Mouse (Mus musculus): ENCODE measurements around the gene Rnf10. TPM values are rescaled to one million over a fixed set of nuclear protein-coding genes. Genes with fewer than 3 reads are reported as not detected.

Gene Rnf10
- polyA plus RNA-seq, 1 experiment = 220 TPM

DNA sequence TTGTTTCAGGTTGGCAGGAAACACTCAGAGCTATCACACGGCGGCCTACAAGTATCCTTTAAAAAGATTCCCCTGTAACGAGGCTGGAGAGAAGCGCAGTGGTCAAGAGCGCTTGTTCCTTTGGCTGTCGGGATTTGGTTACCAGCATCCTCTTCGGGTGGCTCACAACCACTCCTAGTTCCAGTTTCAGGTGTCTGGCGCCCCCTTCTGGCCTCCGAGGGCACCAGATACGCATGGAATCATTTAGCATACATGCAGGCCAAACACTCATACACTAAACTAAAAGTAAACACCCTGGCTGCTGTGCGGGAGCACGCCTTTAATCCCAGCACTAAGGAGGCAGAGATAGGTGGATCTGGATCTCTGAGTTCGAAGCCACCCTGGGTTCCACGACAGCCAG is 3.3 kb upstream of the Rnf10 start:
- no peak overlapping the region for H3K4me3 ChIP-seq
- H3K4me2 ChIP-seq (ENCODE audit: low read depth) = no peak overlapping the region
- TF ChIP-seq TCF12 (IDR thresholded peaks at IDR 0.05; ENCODE audit: insufficient read depth, poor library complexity, severe bottlenecking) (no peak), POLR2AphosphoS2 (IDR thresholded peaks at IDR 0.05; ENCODE audit: insufficient read length, low read depth) (no peak), REST (IDR thresholded peaks at IDR 0.05; ENCODE audit: insufficient read depth, insufficient read length) (no peak), SRF (IDR thresholded peaks at IDR 0.05; ENCODE audit: control insufficient read depth, insufficient read length, low read depth) (no peak), TCF3 (IDR thresholded peaks at IDR 0.05; ENCODE audit: insufficient read length, low read depth) (no peak), POLR2A (IDR thresholded peaks at IDR 0.05; ENCODE audit: insufficient read length, low read depth) (no peak), CEBPB (IDR thresholded peaks at IDR 0.05; ENCODE audit: insufficient read depth, poor library complexity, severe bottlenecking) (no peak), MYOG (IDR thresholded peaks at IDR 0.05; ENCODE audit: control insufficient read depth in 1 of 3, insufficient read depth in 1 of 3, insufficient read length in 2 of 3, low read depth in 2 of 3) (no peak), E2F4 (IDR thresholded peaks at IDR 0.05; ENCODE audit: insufficient read depth) (no peak), MYOD1 (IDR thresholded peaks at IDR 0.05; ENCODE audit: control insufficient read depth in 1 of 3, insufficient read length in 2 of 3, low read depth in 2 of 3) (no peak), USF1 (IDR thresholded peaks at IDR 0.05; ENCODE audit: low read depth) (no peak), MAX (IDR thresholded peaks at IDR 0.05; ENCODE audit: low read depth) (no peak)
- H3K79me2 ChIP-seq (ENCODE audit: control insufficient read depth, insufficient read depth) = peaks cover 27% of the 10 kb centered on the region
- no peaks in the 10 kb centered on the region for H3K36me3 ChIP-seq (ENCODE audit: control insufficient read depth, insufficient read depth)
- H3ac ChIP-seq (ENCODE audit: control insufficient read depth, insufficient read length) = no peak overlapping the region
- no peaks in the 10 kb centered on the region for H3K27me3 ChIP-seq (ENCODE audit: control insufficient read depth, insufficient read depth, insufficient read length)

DNA sequence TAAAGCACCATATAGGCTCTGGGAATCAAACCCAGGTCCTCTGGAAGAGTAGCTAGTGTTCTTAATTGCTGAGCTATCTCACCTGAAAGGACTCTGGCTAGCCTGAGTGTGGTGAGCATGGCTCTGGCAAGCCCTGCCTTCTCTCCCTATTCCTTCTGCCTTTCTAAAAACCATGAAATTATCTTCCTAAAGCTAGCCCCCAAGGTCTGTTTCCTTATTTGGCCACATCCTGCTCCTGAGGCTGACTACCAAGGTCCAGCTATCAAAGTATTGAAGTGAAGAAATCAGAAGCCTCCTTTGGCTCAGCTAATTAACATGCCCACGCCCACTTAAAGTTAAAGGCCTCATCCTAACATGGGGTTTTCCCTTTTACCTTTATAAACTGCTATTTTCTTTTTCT is 2.1 kb upstream of the Rnf10 start:
- H3ac ChIP-seq (ENCODE audit: control insufficient read depth, insufficient read length) = no peak overlapping the region
- H3K4me3 ChIP-seq = no peak overlapping the region
- no peaks in the 10 kb centered on the region for H3K36me3 ChIP-seq (ENCODE audit: control insufficient read depth, insufficient read depth)
- peaks cover 28% of the 10 kb centered on the region for H3K79me2 ChIP-seq (ENCODE audit: control insufficient read depth, insufficient read depth)
- TF ChIP-seq SRF (IDR thresholded peaks at IDR 0.05; ENCODE audit: control insufficient read depth, insufficient read length, low read depth) = peak; percentile 63
- TF ChIP-seq MAX (IDR thresholded peaks at IDR 0.05; ENCODE audit: low read depth) = no peak
- no peak for TF ChIP-seq USF1 (IDR thresholded peaks at IDR 0.05; ENCODE audit: low read depth)
- TF ChIP-seq REST (IDR thresholded peaks at IDR 0.05; ENCODE audit: insufficient read depth, insufficient read length) = no peak
- no peak for TF ChIP-seq E2F4 (IDR thresholded peaks at IDR 0.05; ENCODE audit: insufficient read depth)
- TF ChIP-seq POLR2A (IDR thresholded peaks at IDR 0.05; ENCODE audit: insufficient read length, low read depth) = no peak
- H3K27me3 ChIP-seq (ENCODE audit: control insufficient read depth, insufficient read depth, insufficient read length) = no peaks in the 10 kb centered on the region
- no peak overlapping the region for H3K4me2 ChIP-seq (ENCODE audit: low read depth)

DNA sequence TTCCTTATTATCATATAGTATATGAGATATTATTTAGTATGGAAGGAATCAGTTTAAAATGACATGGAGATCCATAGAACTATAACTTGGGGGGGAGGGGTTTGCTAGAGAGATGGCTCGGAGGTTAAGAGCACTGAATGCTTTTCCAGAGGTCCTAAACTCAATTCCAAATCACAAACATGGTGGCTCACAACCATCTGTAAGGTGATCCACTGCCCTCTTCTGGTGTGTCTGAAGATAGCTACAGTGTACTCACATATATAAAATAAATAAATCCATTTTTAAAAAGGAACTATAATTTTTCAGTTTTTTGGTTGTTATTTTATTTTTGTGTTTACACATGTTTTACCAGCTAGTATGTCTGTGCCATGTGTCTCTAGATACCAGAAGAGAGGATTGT is 1.7 kb upstream of the Rnf10 start:
- Histone ChIP-seq H3K27me3 (ENCODE audit: control insufficient read depth, insufficient read depth, insufficient read length) (no peaks in the 10 kb centered on the region), H3K4me3 (no peak overlapping the region), H3ac (ENCODE audit: control insufficient read depth, insufficient read length) (no peak overlapping the region), H3K36me3 (ENCODE audit: control insufficient read depth, insufficient read depth) (no peaks in the 10 kb centered on the region), H3K79me2 (ENCODE audit: control insufficient read depth, insufficient read depth) (peaks cover 32% of the 10 kb centered on the region), H3K4me2 (ENCODE audit: low read depth) (no peak overlapping the region)
- TF ChIP-seq POLR2AphosphoS2 (IDR thresholded peaks at IDR 0.05; ENCODE audit: insufficient read length, low read depth) (no peak), MYOG (IDR thresholded peaks at IDR 0.05; ENCODE audit: control insufficient read depth in 1 of 3, insufficient read depth in 1 of 3, insufficient read length in 2 of 3, low read depth in 2 of 3) (no peak), REST (IDR thresholded peaks at IDR 0.05; ENCODE audit: insufficient read depth, insufficient read length) (no peak), MYOD1 (IDR thresholded peaks at IDR 0.05; ENCODE audit: control insufficient read depth in 1 of 3, insufficient read length in 2 of 3, low read depth in 2 of 3) (no peak), MAX (IDR thresholded peaks at IDR 0.05; ENCODE audit: low read depth) (no peak), TCF3 (IDR thresholded peaks at IDR 0.05; ENCODE audit: insufficient read length, low read depth) (no peak), E2F4 (IDR thresholded peaks at IDR 0.05; ENCODE audit: insufficient read depth) (no peak), SRF (IDR thresholded peaks at IDR 0.05; ENCODE audit: control insufficient read depth, insufficient read length, low read depth) (no peak)

DNA sequence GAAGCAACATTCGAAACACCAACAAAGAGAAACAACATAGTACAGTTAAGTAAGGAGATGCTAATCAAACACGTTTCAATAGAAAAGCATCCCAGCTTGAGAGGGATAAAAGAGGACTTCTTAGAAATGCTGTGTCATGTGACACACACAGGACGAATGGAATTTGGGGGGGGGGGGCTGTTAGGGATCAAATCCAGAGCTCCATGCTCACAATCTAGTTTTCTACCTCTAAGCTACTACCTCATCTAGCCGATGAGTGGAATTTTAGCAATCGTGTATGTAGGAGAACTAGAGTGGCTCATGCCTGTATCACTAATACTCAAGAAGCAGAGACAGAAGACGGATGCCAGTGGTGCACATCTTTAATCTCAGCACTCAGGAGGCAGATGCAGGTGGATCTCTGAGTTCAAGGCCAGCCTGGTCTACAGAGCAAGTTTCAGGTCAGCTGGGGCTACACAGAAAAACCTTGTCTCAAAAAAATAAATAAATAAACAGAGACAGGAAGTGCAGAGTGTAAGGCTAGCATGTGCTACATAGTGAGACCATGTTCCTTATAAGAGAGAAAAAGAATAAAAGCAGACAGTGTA is 944 bp upstream of the Rnf10 start:
- Histone ChIP-seq H3K36me3 (ENCODE audit: control insufficient read depth, insufficient read depth) (no peaks in the 10 kb centered on the region), H3K79me2 (ENCODE audit: control insufficient read depth, insufficient read depth) (peaks cover 39% of the 10 kb centered on the region), H3K4me2 (ENCODE audit: low read depth) (no peak overlapping the region), H3ac (ENCODE audit: control insufficient read depth, insufficient read length) (no peak overlapping the region), H3K4me3 (no peak overlapping the region), H3K27me3 (ENCODE audit: control insufficient read depth, insufficient read depth, insufficient read length) (no peaks in the 10 kb centered on the region)
- no peak for TF ChIP-seq MYOG (IDR thresholded peaks at IDR 0.05; ENCODE audit: control insufficient read depth in 1 of 3, insufficient read depth in 1 of 3, insufficient read length in 2 of 3, low read depth in 2 of 3)
- no peak for TF ChIP-seq POLR2A (IDR thresholded peaks at IDR 0.05; ENCODE audit: insufficient read length, low read depth)
- no peak for TF ChIP-seq TCF12 (IDR thresholded peaks at IDR 0.05; ENCODE audit: insufficient read depth, poor library complexity, severe bottlenecking)

DNA sequence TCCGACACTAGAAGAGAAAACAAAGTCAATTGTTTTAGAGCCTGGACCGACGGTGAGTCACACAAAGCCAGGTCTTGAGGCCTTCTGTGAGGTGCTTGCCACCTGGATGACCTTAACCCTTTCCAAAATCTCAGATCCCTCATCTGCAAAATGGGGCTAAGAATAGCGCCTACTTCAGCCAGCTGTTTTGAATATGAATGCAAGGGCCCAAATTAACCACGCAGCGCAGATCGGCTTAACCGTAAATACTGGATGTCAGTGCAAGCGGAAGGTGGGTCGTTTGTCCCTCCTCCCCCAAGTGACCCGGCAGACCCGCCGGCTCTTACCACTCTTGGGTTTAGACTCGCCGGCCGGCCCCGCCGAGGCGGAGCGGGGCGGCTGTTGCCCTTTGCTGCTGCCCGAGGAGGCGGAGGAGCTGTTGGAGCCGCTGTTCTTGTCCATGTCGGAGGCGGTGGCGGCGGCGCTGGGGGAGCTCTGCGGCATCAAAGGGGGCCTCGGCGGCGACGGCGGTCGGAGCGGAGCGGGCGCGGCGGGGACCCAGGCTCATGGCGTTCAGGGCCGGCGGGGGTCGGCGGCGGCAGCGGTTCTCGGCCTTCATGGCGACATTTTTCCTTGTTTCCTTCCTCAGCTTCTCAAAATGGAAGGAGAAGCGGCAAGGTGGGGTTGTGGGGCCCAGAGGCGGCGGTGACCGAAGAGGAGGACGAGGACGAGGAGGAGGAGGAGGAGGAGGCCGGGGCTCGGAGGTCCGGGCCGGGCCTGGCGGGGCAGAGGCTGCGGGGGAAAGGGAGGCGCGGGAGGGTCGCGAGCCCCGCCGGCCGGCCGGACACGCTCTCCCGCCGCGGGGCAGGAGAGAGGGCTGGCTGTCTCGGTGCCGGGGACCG is 527 bp downstream of the Rnf10 start:
- peak overlapping the region; percentile 84 for H3K4me3 ChIP-seq
- TF ChIP-seq POLR2A (IDR thresholded peaks at IDR 0.05; ENCODE audit: insufficient read length, low read depth) (peak; percentile 21), POLR2AphosphoS2 (IDR thresholded peaks at IDR 0.05; ENCODE audit: insufficient read length, low read depth) (no peak), MAX (IDR thresholded peaks at IDR 0.05; ENCODE audit: low read depth) (no peak), TCF12 (IDR thresholded peaks at IDR 0.05; ENCODE audit: insufficient read depth, poor library complexity, severe bottlenecking) (no peak), CEBPB (IDR thresholded peaks at IDR 0.05; ENCODE audit: insufficient read depth, poor library complexity, severe bottlenecking) (no peak), REST (IDR thresholded peaks at IDR 0.05; ENCODE audit: insufficient read depth, insufficient read length) (no peak), MYOG (IDR thresholded peaks at IDR 0.05; ENCODE audit: control insufficient read depth in 1 of 3, insufficient read depth in 1 of 3, insufficient read length in 2 of 3, low read depth in 2 of 3) (no peak), SRF (IDR thresholded peaks at IDR 0.05; ENCODE audit: control insufficient read depth, insufficient read length, low read depth) (no peak), MYOD1 (IDR thresholded peaks at IDR 0.05; ENCODE audit: control insufficient read depth in 1 of 3, insufficient read length in 2 of 3, low read depth in 2 of 3) (peak in 1 of 3 experiments; percentile 1), E2F4 (IDR thresholded peaks at IDR 0.05; ENCODE audit: insufficient read depth) (no peak), TCF3 (IDR thresholded peaks at IDR 0.05; ENCODE audit: insufficient read length, low read depth) (no peak), USF1 (IDR thresholded peaks at IDR 0.05; ENCODE audit: low read depth) (no peak)
- peaks cover 52% of the 10 kb centered on the region for H3K79me2 ChIP-seq (ENCODE audit: control insufficient read depth, insufficient read depth)
- H3K27me3 ChIP-seq (ENCODE audit: control insufficient read depth, insufficient read depth, insufficient read length) = no peaks in the 10 kb centered on the region
- H3K36me3 ChIP-seq (ENCODE audit: control insufficient read depth, insufficient read depth) = no peaks in the 10 kb centered on the region
- H3ac ChIP-seq (ENCODE audit: control insufficient read depth, insufficient read length) = peak overlapping the region; percentile 90
- H3K4me2 ChIP-seq (ENCODE audit: low read depth) = peak overlapping the region; percentile 98

All from myocyte (in vitro differentiated cells).